Mouse (Mus musculus) MEL (cell line): ENCODE results near the gene Stab1. TPM values are rescaled to one million over a fixed set of nuclear protein-coding genes. Genes with fewer than 3 reads are reported as not detected.

Experiments
- DNase-seq: peaks from one replicate; pipeline ENCODE4 v3.0.0; 2011; ENCODE audit warnings: low read depth, low spot score
- H3K27ac ChIP-seq: 2 replicates; pipeline ENCODE4 v1.5.1; 2012; ENCODE audit warnings: low read depth, mild to moderate bottlenecking, control low read depth, low read length, moderate library complexity; ENCODE audit not compliant: control insufficient read depth
- H3K27me3 ChIP-seq, 2 experiments: fragments of 150-350 bp in 1 of 2; sonication (generic) in 1 of 2; 2 replicates each; pipeline ENCODE4 v1.6.1; 2012; ENCODE audit warnings: low read length in 2 of 2, mild to moderate bottlenecking in 2 of 2, improper control_type of control experiment in 1 of 2, moderate library complexity in 1 of 2; ENCODE audit not compliant: insufficient read depth in 2 of 2, control insufficient read depth in 1 of 2
- H3K36me3 ChIP-seq, 2 experiments: 2 replicates each; pipeline ENCODE4 v1.6.1; 2012 to 2014; ENCODE audit warnings: low read length in 2 of 2, improper control_type of control experiment in 1 of 2, inconsistent platforms in 1 of 2, mild to moderate bottlenecking in 1 of 2; ENCODE audit not compliant: insufficient read depth in 2 of 2, control insufficient read depth in 1 of 2
- H3K4me1 ChIP-seq, 2 experiments: fragments of 150-350 bp in 1 of 2; sonication (generic) in 1 of 2; 2 replicates each; pipeline ENCODE4 v1.6.1; 2012; ENCODE audit warnings: low read length in 2 of 2, improper control_type of control experiment in 1 of 2, mild to moderate bottlenecking in 1 of 2; ENCODE audit not compliant: insufficient read depth in 2 of 2, control insufficient read depth in 1 of 2
- H3K4me3 ChIP-seq, 2 experiments: fragments of 150-350 bp in 1 of 2; sonication (generic) in 1 of 2; 2 replicates each; pipeline ENCODE4 v1.5.1; 2012; ENCODE audit warnings: low read depth in 2 of 2, low read length in 2 of 2, mild to moderate bottlenecking in 2 of 2, moderate library complexity in 2 of 2, control low read depth in 1 of 2, improper control_type of control experiment in 1 of 2; ENCODE audit not compliant: control insufficient read depth in 1 of 2, insufficient read depth in 1 of 2
- H3K79me2 ChIP-seq: 2 replicates; pipeline ENCODE4 v1.6.1; 2012; ENCODE audit warnings: mild to moderate bottlenecking, low read length, moderate library complexity; ENCODE audit not compliant: control insufficient read depth, poor library complexity, insufficient read depth
- H3K9ac ChIP-seq: 2 replicates; pipeline ENCODE4 v1.6.1; 2012; ENCODE audit warnings: low read depth, mild to moderate bottlenecking, control low read depth, low read length, moderate library complexity; ENCODE audit not compliant: control insufficient read depth, poor library complexity, severe bottlenecking
- H3K9me3 ChIP-seq: fragments of 150-350 bp; sonication (generic); replicated peaks from 2 replicates; pipeline ENCODE4 v1.6.1; 2012; ENCODE audit warnings: mild to moderate bottlenecking, low read length, improper control_type of control experiment, moderate library complexity; ENCODE audit not compliant: insufficient read depth
- BHLHE40 ChIP-seq: IDR thresholded peaks from 2 replicates; pipeline ENCODE4 v1.6.1; 2012; ENCODE audit warnings: low read depth, mild to moderate bottlenecking, inconsistent platforms, low read length, improper control_type of control experiment, borderline replicate concordance
- CHD2 ChIP-seq: IDR thresholded peaks from 2 replicates; pipeline ENCODE4 v1.6.1; 2011; ENCODE audit warnings: low read length, improper control_type of control experiment
- CTCF ChIP-seq, 3 experiments: IDR thresholded peaks in 2 of 3; conservative IDR thresholded peaks in 1 of 3; 2 replicates each; pipeline ENCODE4 v1.5.1; 2011 to 2012; ENCODE audit warnings: low read length in 3 of 3, low read depth in 2 of 3, mild to moderate bottlenecking in 2 of 3, improper control_type of control experiment in 1 of 3, inconsistent platforms in 1 of 3, mixed read lengths in 1 of 3, moderate library complexity in 1 of 3; ENCODE audit not compliant: control insufficient read depth in 1 of 3, insufficient read depth in 1 of 3, poor library complexity in 1 of 3, severe bottlenecking in 1 of 3
- ETS1 ChIP-seq: IDR thresholded peaks from 2 replicates; pipeline ENCODE4 v1.6.1; 2012; ENCODE audit warnings: low read depth, mild to moderate bottlenecking, inconsistent platforms, low read length, improper control_type of control experiment, moderate library complexity
- GATA1 ChIP-seq: IDR thresholded peaks from 2 replicates; pipeline ENCODE4 v1.6.1; 2011; ENCODE audit warnings: low read depth, low read length, improper control_type of control experiment
- KAT2A ChIP-seq: conservative IDR thresholded peaks from 2 replicates; pipeline ENCODE4 v1.6.1; 2012; ENCODE audit warnings: low read depth, low read length, improper control_type of control experiment, inconsistent platforms
- MXI1 ChIP-seq: IDR thresholded peaks from 2 replicates; pipeline ENCODE4 v1.6.1; 2011; ENCODE audit warnings: mild to moderate bottlenecking, low read depth, low read length, improper control_type of control experiment
- POLR2AphosphoS2 ChIP-seq: IDR thresholded peaks from 2 replicates; pipeline ENCODE4 v1.6.1; 2011; ENCODE audit warnings: low read length, improper control_type of control experiment
- POLR2AphosphoS5 ChIP-seq: IDR thresholded peaks from 2 replicates; pipeline ENCODE4 v1.6.1; 2012; ENCODE audit warnings: low read depth, borderline replicate concordance, mild to moderate bottlenecking, inconsistent platforms, low read length, moderate library complexity, mixed read lengths
- SIN3A ChIP-seq: IDR thresholded peaks from 2 replicates; pipeline ENCODE4 v1.6.1; 2012; ENCODE audit warnings: low read length, improper control_type of control experiment, inconsistent platforms
- SMC3 ChIP-seq: IDR thresholded peaks from 2 replicates; pipeline ENCODE4 v1.6.1; 2011; ENCODE audit warnings: low read depth, low read length, improper control_type of control experiment
- TAL1 ChIP-seq: IDR thresholded peaks from 2 replicates; pipeline ENCODE4 v1.6.1; 2012; ENCODE audit warnings: mild to moderate bottlenecking, inconsistent platforms, low read length, moderate library complexity, mixed read lengths
- TBP ChIP-seq: IDR thresholded peaks from 2 replicates; pipeline ENCODE4 v1.8.0; 2011; ENCODE audit warnings: low read depth, low read length, improper control_type of control experiment
- TCF12 ChIP-seq: IDR thresholded peaks from 2 replicates; pipeline ENCODE4 v1.6.1; 2014; ENCODE audit warnings: low read depth, mild to moderate bottlenecking, inconsistent platforms, low read length, improper control_type of control experiment, moderate library complexity
- USF1 ChIP-seq: IDR thresholded peaks from 2 replicates; pipeline ENCODE4 v1.6.1; 2014; ENCODE audit warnings: low read depth, mild to moderate bottlenecking, inconsistent platforms, low read length, improper control_type of control experiment, moderate library complexity
- USF2 ChIP-seq, 2 experiments: IDR thresholded peaks; 2 replicates each; pipeline ENCODE4 v1.6.1; 2011 to 2012; ENCODE audit warnings: improper control_type of control experiment in 2 of 2, low read length in 2 of 2, borderline replicate concordance in 1 of 2, inconsistent platforms in 1 of 2, low read depth in 1 of 2, mild to moderate bottlenecking in 1 of 2; ENCODE audit not compliant: insufficient read depth in 1 of 2
- ZKSCAN1 ChIP-seq: IDR thresholded peaks from 2 replicates; pipeline ENCODE4 v1.6.1; 2012; ENCODE audit warnings: low read depth, mild to moderate bottlenecking, inconsistent platforms, low read length, improper control_type of control experiment, moderate library complexity
- polyA plus RNA-seq, 2 experiments: library from polyadenylated mRNA; stranded (reverse) in 1 of 2; unstranded in 1 of 2; fragments of >175 nt in 1 of 2; fragments of >200 nt in 1 of 2; gene quantifications; 2 replicates each; pipeline versions ENCODE4 v1.2.1 to v1.2.4; 2012; ENCODE audit warnings: low replicate concordance in 2 of 2, low read depth in 1 of 2; ENCODE audit not compliant: insufficient read length in 2 of 2, insufficient read depth in 1 of 2, missing spikeins in 1 of 2
- total RNA-seq: library from RNA; depleted of rRNA; stranded (reverse); fragments of 300-350 nt; gene quantifications from 2 replicates; pipeline ENCODE4 v1.2.3, GENCODE M21; 2012

The Stab1 gene
- total and polyA plus RNA-seq, 3 experiments: 0.15 to 0.40 TPM; not detected in 1

- Histone ChIP-seq H3K4me3 (no peak overlapping the region), H3K27ac (no peak overlapping the region), H3K4me1 (no peaks in the 10 kb centered on the region), H3K79me2 (no peaks in the 10 kb centered on the region), H3K9me3 (no peaks in the 10 kb centered on the region), H3K9ac (no peak overlapping the region), H3K27me3 (no peaks in the 10 kb centered on the region), H3K36me3 (peaks cover 0 to 9% of the 10 kb centered on the region in 2 experiments; a peak in 2 of 4 replicates)
- DNase-seq: no peak
- no peak for TF ChIP-seq USF1
- no peak for TF ChIP-seq ZKSCAN1
- no peak for TF ChIP-seq CHD2
- no peak for TF ChIP-seq SMC3
- TF ChIP-seq BHLHE40: no peak
- TF ChIP-seq SIN3A: no peak
- TF ChIP-seq CTCF (IDR thresholded peaks at IDR 0.05 in 2 of 3, conservative IDR thresholded peaks at IDR 0.05 in 1 of 3; ENCODE audit: control insufficient read depth in 1 of 3, insufficient read depth in 1 of 3, low read depth in 2 of 3, low read length in 3 of 3, poor library complexity in 1 of 3, severe bottlenecking in 1 of 3): no peak
- no peak for TF ChIP-seq MXI1
- no peak for TF ChIP-seq GATA1
- no peak for TF ChIP-seq POLR2AphosphoS2
- TF ChIP-seq TCF12: no peak
- TF ChIP-seq USF2 (IDR thresholded peaks at IDR 0.05; ENCODE audit: borderline replicate concordance in 1 of 2, insufficient read depth in 1 of 2, low read depth in 1 of 2, low read length in 2 of 2): no peak
- TF ChIP-seq TBP: no peak
These were observed 13.1 kb upstream of the Stab1 start for GRCm38 (mm10) chr14:31181512-31181911.

- Histone ChIP-seq H3K79me2 (no peaks in the 10 kb centered on the region), H3K4me3 (no peak overlapping the region), H3K9ac (no peak overlapping the region), H3K9me3 (no peaks in the 10 kb centered on the region), H3K27me3 (no peaks in the 10 kb centered on the region), H3K27ac (no peak overlapping the region), H3K36me3 (peaks cover 0 to 6% of the 10 kb centered on the region in 2 experiments; a peak in 2 of 4 replicates), H3K4me1 (no peaks in the 10 kb centered on the region)
- DNase-seq: no peak
- TF ChIP-seq ETS1 (no peak), POLR2AphosphoS5 (no peak), CTCF (IDR thresholded peaks at IDR 0.05 in 2 of 3, conservative IDR thresholded peaks at IDR 0.05 in 1 of 3; ENCODE audit: control insufficient read depth in 1 of 3, insufficient read depth in 1 of 3, low read depth in 2 of 3, low read length in 3 of 3, poor library complexity in 1 of 3, severe bottlenecking in 1 of 3) (no peak), KAT2A (no peak), TAL1 (no peak)
These were observed 11.4 kb upstream of the Stab1 start for GRCm38 (mm10) chr14:31179677-31180365.
